Mouse (Mus musculus) CD4-positive helper T cell, adult 2 months (primary cell): ENCODE measurements around the gene Mtss1l.
"Not testable (repeated sequence)": the region's sequence is repeated elsewhere in the genome, so short reads cannot be mapped to it uniquely, and the experiment has no call there.

Experiments
- DNase-seq: peaks from one replicate; pipeline ENCODE4 v3.0.0-alpha.2; 2012; ENCODE audit warnings: low read depth, missing footprints, low spot score

Mtss1l gene

DNA sequence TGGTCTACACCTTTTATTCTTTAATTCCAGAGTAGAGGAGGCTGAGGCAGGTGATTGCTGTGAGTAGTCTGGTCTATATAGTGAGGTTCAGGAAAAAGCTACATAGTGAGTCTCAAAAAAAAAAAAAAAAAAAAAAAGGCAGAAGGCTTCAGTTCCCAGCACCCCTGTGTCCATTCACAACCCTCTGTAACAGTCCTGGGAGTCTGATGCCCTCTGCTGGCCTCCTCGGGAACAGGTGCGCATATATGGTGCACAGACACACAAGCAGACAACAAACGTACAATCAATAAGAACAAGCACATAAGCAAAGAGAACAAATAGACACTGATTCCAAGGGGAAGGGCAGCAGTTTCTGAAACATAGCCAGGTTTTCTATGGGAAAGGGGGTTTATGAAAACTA is 55.1 kb downstream of the Mtss1l start:
- no peak for DNase-seq

DNA sequence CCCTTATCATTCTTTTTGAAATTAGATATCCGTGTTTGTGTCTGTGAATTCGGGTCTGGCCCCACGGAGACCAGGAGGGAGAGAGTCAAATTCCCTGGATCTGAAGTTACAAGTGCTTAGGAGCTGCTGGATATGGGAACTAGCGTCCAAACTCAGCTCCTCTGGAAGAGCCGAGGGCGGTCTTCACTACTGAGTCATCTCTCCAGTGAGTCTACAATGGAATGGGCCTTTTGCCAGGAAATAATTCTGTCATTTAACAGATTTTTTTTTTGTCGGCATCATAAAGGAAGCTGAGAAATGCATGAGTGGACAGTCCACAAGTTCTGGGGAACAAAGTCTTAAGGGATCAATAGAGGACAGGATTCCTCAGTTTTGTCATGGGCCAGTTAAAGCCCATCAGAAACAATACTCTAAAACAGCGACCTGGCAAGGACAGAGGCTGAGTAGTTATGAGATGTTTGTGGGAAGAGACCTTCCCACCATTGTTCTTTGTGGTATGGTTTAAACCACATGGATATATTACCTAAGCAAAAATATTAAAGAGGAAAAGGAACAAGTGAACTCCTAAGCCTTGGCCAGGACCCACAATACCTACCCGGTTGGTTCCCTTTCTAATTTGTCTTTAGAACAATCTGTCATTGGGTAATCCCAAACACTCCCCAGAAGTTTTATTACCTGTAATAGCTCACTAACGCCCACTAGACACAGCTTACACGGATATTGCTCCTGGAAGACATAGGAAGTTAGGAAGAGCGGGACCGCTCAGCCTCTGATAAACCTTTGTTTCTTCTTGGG is 58.8 kb downstream of the Mtss1l start:
- DNase-seq = no peak

DNA sequence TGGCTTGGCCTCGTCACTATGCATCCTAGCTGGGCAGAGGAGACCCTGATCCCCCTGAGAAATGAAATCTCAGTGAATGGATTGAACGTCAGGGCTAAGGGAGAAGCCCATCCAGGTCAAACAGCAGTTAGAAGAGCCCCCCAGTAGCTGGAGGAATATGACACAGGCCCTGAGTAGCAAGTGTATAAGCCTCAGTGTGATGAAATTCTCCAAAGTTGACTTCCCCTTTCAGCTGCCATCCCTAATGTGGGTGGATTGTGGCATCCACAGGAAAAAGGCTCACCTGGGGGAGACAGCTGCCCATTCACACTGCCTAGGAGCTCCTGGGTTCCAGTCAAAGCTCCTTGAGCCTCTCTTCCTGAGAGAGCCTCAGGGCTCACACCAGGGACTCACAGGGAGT is 64.1 kb downstream of the Mtss1l start:
- no peak for DNase-seq

DNA sequence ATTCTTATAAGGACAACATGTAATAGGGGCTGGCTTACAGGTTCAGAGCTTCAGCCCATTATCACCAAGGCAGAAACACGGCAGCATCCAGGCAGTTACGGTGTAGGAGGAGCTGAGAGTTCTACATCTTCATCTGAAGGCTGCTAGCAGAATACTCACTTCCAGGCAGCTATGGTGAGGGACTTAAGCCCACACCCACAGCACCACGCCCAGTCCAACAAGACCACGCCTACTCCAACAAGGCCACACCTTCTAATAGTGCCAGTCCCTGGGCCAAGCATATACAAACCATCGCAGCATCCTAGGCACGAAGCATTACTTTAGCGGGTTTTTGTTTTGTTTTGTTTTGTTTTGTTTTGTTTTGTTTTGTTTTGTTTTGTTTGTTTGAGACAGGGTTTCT is 65.2 kb downstream of the Mtss1l start:
- DNase-seq = not testable (repeated sequence)

DNA sequence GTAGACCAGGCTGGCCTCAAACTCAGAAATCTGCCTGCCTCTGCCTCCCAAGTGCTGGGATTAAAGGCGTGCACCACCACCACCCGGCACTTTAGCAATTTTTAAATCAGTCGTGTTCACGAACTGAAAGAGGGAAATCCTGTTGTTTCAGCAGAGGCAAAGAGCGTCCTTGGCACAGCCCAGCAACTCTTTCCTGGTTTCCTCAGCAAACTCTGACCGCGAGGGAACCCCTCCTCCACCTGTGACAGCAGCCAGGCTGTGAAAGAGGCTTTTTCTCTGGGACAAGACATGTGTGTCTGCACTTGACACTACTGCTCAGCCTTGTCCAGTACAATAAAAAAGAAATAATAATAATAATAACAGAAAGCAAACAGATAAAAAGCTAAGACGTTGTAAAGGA is 65.7 kb downstream of the Mtss1l start:
- no peak for DNase-seq

DNA sequence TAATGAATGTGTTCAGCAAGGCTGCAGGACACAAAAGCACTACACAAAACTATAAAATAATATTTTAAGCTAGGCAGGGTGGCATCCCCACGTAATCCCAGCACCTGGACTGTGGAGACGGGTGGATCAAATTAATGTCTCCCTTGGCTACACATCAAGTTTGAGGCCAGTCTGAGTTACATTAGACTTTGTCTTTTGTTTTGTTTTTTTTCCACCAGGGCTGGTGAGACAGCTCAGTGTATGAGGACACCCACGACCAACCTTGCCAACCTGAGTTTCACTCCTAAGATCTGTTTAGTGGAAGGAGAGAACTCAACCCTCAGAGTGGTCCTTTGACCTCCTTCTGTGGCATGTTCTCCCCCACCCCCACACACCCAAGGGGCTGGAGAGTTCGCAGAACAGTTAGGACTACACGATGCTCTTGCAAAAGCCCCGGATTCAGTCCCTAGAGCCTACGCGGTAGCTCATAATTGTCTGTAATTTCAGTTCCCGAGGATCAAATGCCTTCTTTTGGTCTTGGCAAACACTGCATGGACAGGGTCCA is 66.2 kb downstream of the Mtss1l start:
- no peak for DNase-seq

DNA sequence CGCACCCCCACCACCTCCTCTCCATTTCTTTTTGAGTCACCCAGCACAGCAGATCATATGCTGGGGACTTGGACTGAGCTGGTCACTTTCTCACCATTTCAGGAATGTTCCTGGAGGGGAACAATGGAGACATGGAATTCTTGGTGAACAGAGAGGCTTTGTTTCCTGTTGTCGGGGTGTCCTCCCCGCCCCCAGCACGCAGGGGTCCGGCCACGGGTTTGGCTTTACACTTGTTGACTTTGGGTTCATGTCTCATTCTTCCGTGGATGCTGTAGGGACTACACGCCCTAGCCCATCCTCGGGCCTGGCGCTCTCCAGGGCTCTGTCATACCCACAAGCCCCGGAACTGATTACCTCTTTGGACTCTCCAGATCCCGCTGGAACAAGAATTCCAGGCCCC is 67.7 kb downstream of the Mtss1l start:
- DNase-seq = no peak

DNA sequence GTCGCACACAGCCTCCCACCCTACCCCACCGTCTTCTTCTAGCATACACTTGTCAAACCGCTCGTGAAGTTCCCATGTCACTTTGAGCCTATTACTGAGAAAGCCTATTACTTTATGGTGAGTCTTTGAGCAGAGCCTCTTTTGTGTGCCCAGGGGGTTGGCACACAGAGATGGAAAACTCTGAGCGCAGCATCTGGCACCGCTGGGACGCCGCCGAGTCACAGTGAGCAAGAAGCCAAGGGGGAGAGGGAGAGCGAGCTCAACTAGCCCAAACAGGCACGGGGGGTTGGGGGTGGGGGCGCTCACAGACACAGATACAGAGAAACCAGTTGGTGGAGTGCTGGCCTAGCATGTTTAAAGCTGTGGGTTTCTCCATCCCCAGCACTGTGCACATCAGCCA is 68.3 kb downstream of the Mtss1l start:
- DNase-seq = no peak

DNA sequence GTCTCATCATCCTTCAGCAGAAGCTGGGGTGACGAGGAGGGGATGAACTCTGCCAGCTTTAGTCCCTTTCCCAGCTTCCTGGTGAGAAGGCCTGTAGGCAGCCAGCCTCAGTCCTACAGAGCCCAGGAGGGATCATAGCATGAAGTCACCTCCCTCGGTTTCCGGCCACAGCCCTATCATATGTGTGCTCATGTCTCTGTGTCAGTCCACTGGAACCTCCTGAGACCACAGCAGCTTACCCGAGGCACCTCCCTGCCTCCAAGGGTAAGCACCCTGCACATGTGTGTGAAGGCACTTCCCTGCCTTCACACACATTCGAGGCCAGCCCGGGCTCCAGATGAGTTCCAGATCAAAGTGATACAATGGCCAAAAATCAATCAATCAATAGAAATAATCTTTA is 69.0 kb downstream of the Mtss1l start:
- DNase-seq = no peak
